Mouse (Mus musculus) Patski (cell line): ENCODE measurements around the gene Jak3. TPM values are rescaled to one million over a fixed set of nuclear protein-coding genes. Genes with fewer than 3 reads are reported as not detected.
A peak's percentile ranks its signal among the peaks of the same experiment; 100 is the strongest.
"Not testable (repeated sequence)": the region's sequence is repeated elsewhere in the genome, so short reads cannot be mapped to it uniquely, and the experiment has no call there.

Source experiments
- ATAC-seq: fragments of 100-300 bp; one replicate; pipeline ENCODE4 v1.8.0; 2021
- CTCF ChIA-PET: fragments of 350-600 bp; sonication (Branson Sonifier 250); formaldehyde crosslinking; loops from one replicate; lab custom pipeline; 2022; ENCODE audit warnings: inconsistent platforms; lab: Charles Lee
- POLR2A ChIA-PET: fragments of 350-600 bp; sonication (Branson Sonifier 250); formaldehyde crosslinking; loops from one replicate; lab custom pipeline; 2022; ENCODE audit warnings: antibody characterized with exemption, inconsistent platforms; lab: Charles Lee
- DNase-seq: peaks from one replicate; pipeline ENCODE4 v3.0.0-alpha.2; 2011; ENCODE audit warnings: low read depth, low spot score
- H3K27me3 ChIP-seq: fragments of 371-371 bp; one replicate; pipeline ENCODE4 v1.5.1; 2021
- CTCF ChIP-seq: fragments of 100-300 bp; IDR thresholded peaks from one replicate; pipeline ENCODE4 v1.5.1; 2021
- in situ Hi-C: fragments of 300-500 bp; cut with MboI; formaldehyde crosslinking; loops from 3 replicates; pipeline ENCODE4 v1.11.1; 2018; ENCODE audit warnings: low pct_unique_long_range_greater_than_20kb, mixed read lengths
- polyA plus RNA-seq: library from polyadenylated mRNA; unstranded; gene quantifications from one replicate; pipeline ENCODE4 v1.2.3, GENCODE M21; 2021

Gene Jak3
- polyA plus RNA-seq, 1 experiment from 2014 or later: 26.7 TPM

GRCm38 (mm10) chr8:71731652-71732230 lies 55.6 kb downstream of the Jak3 start:
- TF ChIP-seq CTCF: no peak
- no peaks in the 10 kb centered on the region for H3K27me3 ChIP-seq
- ATAC-seq (peak; percentile 50), DNase-seq (no peak)
- POLR2A ChIA-PET: no interaction called here
- in situ Hi-C loops: no loop called here
- CTCF ChIA-PET: interaction anchor here (1.1 to 1.8 kb wide), 4 partner anchors 14 to 23 kb away, joined by 3 to 9 read pairs (median 4); no protein-coding TSS in a partner anchor

GRCm38 (mm10) chr8:71738316-71738715 lies 62.2 kb downstream of the Jak3 start:
- POLR2A ChIA-PET: interaction anchor here (0.6 kb wide), 1 partner anchor 45 kb away, joined by 3 read pairs; no protein-coding TSS in a partner anchor
- H3K27me3 ChIP-seq, in situ Hi-C loops, CTCF ChIA-PET, ATAC-seq, DNase-seq: not testable (repeated sequence)

Other genes with a start within 250 kb of the Jak3 start
- 73.0 TPM for gene Abhd8, start 212.6 kb upstream of the Jak3 start, polyA plus RNA-seq
- gene Mrpl34, start 211.3 kb upstream of the Jak3 start, polyA plus RNA-seq: 81.5 TPM
- 67.8 TPM for gene Dda1, start 207.1 kb upstream of the Jak3 start, polyA plus RNA-seq
- gene Ano8, start 190.3 kb upstream of the Jak3 start, polyA plus RNA-seq: 38.2 TPM
- gene Gtpbp3, start 188.2 kb upstream of the Jak3 start, polyA plus RNA-seq: 44.1 TPM
- 0.21 TPM for gene Plvap, start 164.5 kb upstream of the Jak3 start, polyA plus RNA-seq
- gene Ccdc194, start 150.6 kb upstream of the Jak3 start, polyA plus RNA-seq: 0.08 TPM
- gene Bst2, start 138.8 kb upstream of the Jak3 start, polyA plus RNA-seq: 141 TPM
- gene Mvb12a, start 133.4 kb upstream of the Jak3 start, polyA plus RNA-seq: 103 TPM
- gene Tmem221, start 117.4 kb upstream of the Jak3 start, polyA plus RNA-seq: 3.4 TPM
- 0.85 TPM for gene Nxnl1, start 109.7 kb upstream of the Jak3 start, polyA plus RNA-seq
- 40.9 TPM for gene Slc27a1, start 107.4 kb upstream of the Jak3 start, polyA plus RNA-seq
- gene Pgls, start 84.1 kb upstream of the Jak3 start, polyA plus RNA-seq: 127 TPM
- gene Fam129c, start 78.6 kb upstream of the Jak3 start, polyA plus RNA-seq: 10.8 TPM
- 117 TPM for gene Colgalt1, start 65.3 kb upstream of the Jak3 start, polyA plus RNA-seq
- 2.5 TPM for gene Unc13a, start 4.5 kb upstream of the Jak3 start, polyA plus RNA-seq
- 8.8 TPM for gene Insl3, start 12.9 kb downstream of the Jak3 start, polyA plus RNA-seq
- 1.4 TPM for gene B3gnt3, start 25.5 kb downstream of the Jak3 start, polyA plus RNA-seq
- gene Fcho1, start 49.4 kb downstream of the Jak3 start, polyA plus RNA-seq: 5.6 TPM
- 0.99 TPM for gene Zfp709, start 205.7 kb downstream of the Jak3 start, polyA plus RNA-seq
- gene Zfp882, start 232.3 kb downstream of the Jak3 start, polyA plus RNA-seq: 3.0 TPM
- gene Zfp617, start 232.3 kb downstream of the Jak3 start, polyA plus RNA-seq: 26.0 TPM